Mouse (Mus musculus) CH12.LX (cell line): ENCODE measurements around the gene Upp2. TPM values are rescaled to one million over a fixed set of nuclear protein-coding genes. Genes with fewer than 3 reads are reported as not detected.

ENCODE experiments used
- DNase-seq: peaks from one replicate; pipeline ENCODE4 v3.0.0-alpha.2; 2013; ENCODE audit errors: extremely low read depth
- H3K27ac ChIP-seq: 2 replicates; pipeline ENCODE4 v1.5.1; 2012; ENCODE audit warnings: low read depth, mild to moderate bottlenecking, control low read depth, moderate library complexity; ENCODE audit not compliant: insufficient read depth
- H3K27me3 ChIP-seq: replicated peaks from 2 replicates; pipeline ENCODE3; 2012; ENCODE audit warnings: inconsistent platforms
- H3K36me3 ChIP-seq, 2 experiments: replicated peaks in 1 of 2; 2 replicates each; pipeline versions ENCODE3 to v1.6.1; 2012; ENCODE audit warnings: inconsistent platforms in 1 of 2, low read length in 1 of 2, mild to moderate bottlenecking in 1 of 2, mixed read lengths in 1 of 2, moderate library complexity in 1 of 2; ENCODE audit not compliant: control insufficient read depth in 1 of 2, insufficient read depth in 1 of 2
- H3K4me1 ChIP-seq, 2 experiments: 2 replicates each; pipeline ENCODE4 v1.6.1; 2012; ENCODE audit warnings: inconsistent platforms in 1 of 2, moderate library complexity in 1 of 2; ENCODE audit not compliant: insufficient read depth in 2 of 2, control insufficient read depth in 1 of 2
- H3K4me2 ChIP-seq: 2 replicates; pipeline ENCODE4 v1.6.1; 2012; ENCODE audit warnings: low read depth, mild to moderate bottlenecking, control low read depth; ENCODE audit not compliant: poor library complexity, insufficient read depth, severe bottlenecking
- H3K4me3 ChIP-seq, 3 experiments: fragments of 150-350 bp in 1 of 3; sonication (generic) in 1 of 3; replicated peaks in 1 of 3; 2 replicates each; pipeline versions ENCODE3 to v1.5.1; 2011 to 2012; ENCODE audit warnings: low read depth in 2 of 3, low read length in 2 of 3, mild to moderate bottlenecking in 2 of 3, moderate library complexity in 2 of 3, control low read depth in 1 of 3, improper control_type of control experiment in 1 of 3, inconsistent platforms in 1 of 3, mixed read lengths in 1 of 3; ENCODE audit not compliant: poor library complexity in 1 of 3
- H3K79me2 ChIP-seq: replicated peaks from 2 replicates; pipeline ENCODE4 v1.6.1; 2012; ENCODE audit warnings: mild to moderate bottlenecking, moderate library complexity; ENCODE audit not compliant: control insufficient read depth, poor library complexity, insufficient read depth, severe bottlenecking; ENCODE audit errors: extremely low read depth
- H3K9ac ChIP-seq: 2 replicates; pipeline ENCODE4 v1.6.1; 2012; ENCODE audit warnings: low read depth, mild to moderate bottlenecking, control low read depth, moderate library complexity; ENCODE audit not compliant: insufficient read depth
- H3K9me3 ChIP-seq: replicated peaks from 2 replicates; pipeline ENCODE3; 2012; ENCODE audit warnings: low read length, inconsistent platforms, mixed read lengths
- CHD1 ChIP-seq: IDR thresholded peaks from 2 replicates; pipeline ENCODE4 v1.6.1; 2012; ENCODE audit warnings: low read depth, low read length, improper control_type of control experiment, inconsistent platforms
- CTCF ChIP-seq, 2 experiments: IDR thresholded peaks in 1 of 2; conservative IDR thresholded peaks in 1 of 2; 2 replicates each; pipeline ENCODE4 v1.5.1; 2011 to 2012; ENCODE audit warnings: low read depth in 2 of 2, low read length in 2 of 2, improper control_type of control experiment in 1 of 2, inconsistent platforms in 1 of 2, mild to moderate bottlenecking in 1 of 2, moderate library complexity in 1 of 2
- EP300 ChIP-seq: IDR thresholded peaks from 2 replicates; pipeline ENCODE4 v1.6.1; 2011; ENCODE audit warnings: low read length, improper control_type of control experiment
- ETS1 ChIP-seq: conservative IDR thresholded peaks from 2 replicates; pipeline ENCODE4 v1.6.1; 2012; ENCODE audit warnings: low read depth, mild to moderate bottlenecking, inconsistent platforms, low read length, improper control_type of control experiment, moderate library complexity
- GABPA ChIP-seq: IDR thresholded peaks from 2 replicates; pipeline ENCODE4 v1.6.1; 2012; ENCODE audit warnings: low read depth, low read length, improper control_type of control experiment, inconsistent platforms; ENCODE audit not compliant: insufficient replicate concordance
- JUN ChIP-seq: IDR thresholded peaks from 2 replicates; pipeline ENCODE4 v1.6.1; 2011; ENCODE audit warnings: low read depth, mild to moderate bottlenecking, low read length, improper control_type of control experiment, moderate library complexity; ENCODE audit not compliant: insufficient read depth
- KAT2A ChIP-seq: IDR thresholded peaks from 2 replicates; pipeline ENCODE4 v1.6.1; 2012; ENCODE audit warnings: low read length, improper control_type of control experiment, inconsistent platforms; ENCODE audit not compliant: insufficient replicate concordance
- MAFK ChIP-seq: IDR thresholded peaks from 2 replicates; pipeline ENCODE4 v1.6.1; 2011; ENCODE audit warnings: low read length, improper control_type of control experiment; ENCODE audit not compliant: insufficient replicate concordance
- MYC ChIP-seq: IDR thresholded peaks from 2 replicates; pipeline ENCODE4 v1.6.1; 2011; ENCODE audit warnings: low read depth, mild to moderate bottlenecking, improper control_type of control experiment, low read length
- NELFE ChIP-seq: IDR thresholded peaks from 2 replicates; pipeline ENCODE4 v1.6.1; 2011; ENCODE audit warnings: low read depth, low read length, improper control_type of control experiment
- PAX5 ChIP-seq: IDR thresholded peaks from 2 replicates; pipeline ENCODE4 v1.6.1; 2012; ENCODE audit warnings: low read length, inconsistent platforms, mixed read lengths
- POLR2A ChIP-seq: IDR thresholded peaks from 2 replicates; pipeline ENCODE4 v1.6.1; 2011; ENCODE audit warnings: low read depth, mild to moderate bottlenecking, improper control_type of control experiment, low read length
- POLR2AphosphoS2 ChIP-seq: IDR thresholded peaks from 2 replicates; pipeline ENCODE4 v1.6.1; 2011; ENCODE audit warnings: low read depth, low read length, improper control_type of control experiment
- RAD21 ChIP-seq: IDR thresholded peaks from 2 replicates; pipeline ENCODE4 v1.6.1; 2011; ENCODE audit warnings: low read depth, mild to moderate bottlenecking, low read length, improper control_type of control experiment, moderate library complexity
- SIN3A ChIP-seq: IDR thresholded peaks from 2 replicates; pipeline ENCODE4 v1.6.1; 2012; ENCODE audit warnings: low read length, improper control_type of control experiment, inconsistent platforms
- SMC3 ChIP-seq: IDR thresholded peaks from 2 replicates; pipeline ENCODE4 v1.6.1; 2011; ENCODE audit warnings: low read depth, low read length, improper control_type of control experiment
- TCF12 ChIP-seq: IDR thresholded peaks from 2 replicates; pipeline ENCODE4 v1.6.1; 2014; ENCODE audit warnings: low read depth, mild to moderate bottlenecking, inconsistent platforms, low read length, improper control_type of control experiment
- ZC3H11A ChIP-seq: IDR thresholded peaks from 2 replicates; pipeline ENCODE4 v1.6.1; 2012; ENCODE audit warnings: low read depth, mild to moderate bottlenecking, inconsistent platforms, low read length, improper control_type of control experiment
- ZMIZ1 ChIP-seq: IDR thresholded peaks from 2 replicates; pipeline ENCODE4 v1.6.1; 2012; ENCODE audit warnings: low read depth, mild to moderate bottlenecking, inconsistent platforms, low read length, improper control_type of control experiment
- ZNF384 ChIP-seq: IDR thresholded peaks from 2 replicates; pipeline ENCODE4 v1.6.1; 2012; ENCODE audit warnings: low read depth, low read length, improper control_type of control experiment, inconsistent platforms
- dilution Hi-C: fragments of 300-500 bp; cut with MboI; formaldehyde crosslinking; loops from 2 replicates; pipeline ENCODE4 v1.14.3; 2020; ENCODE audit warnings: low sequenced_read_pairs; ENCODE audit not compliant: extremely low pct_unique_long_range_greater_than_20kb, extremely low pct_ligation_motif_present
- in situ Hi-C: fragments of 300-500 bp; cut with MboI; formaldehyde crosslinking; loops from 3 replicates; pipeline ENCODE4 v1.14.3; 2019; ENCODE audit warnings: low sequenced_read_pairs, low pct_ligation_motif_present, low pct_unique_long_range_greater_than_20kb, mixed read lengths
- polyA plus RNA-seq: library from polyadenylated mRNA; unstranded; fragments of >175 nt; gene quantifications from 2 replicates; pipeline ENCODE4 v1.2.1, GENCODE M21; 2012; ENCODE audit warnings: low read depth; ENCODE audit not compliant: insufficient read length
- total RNA-seq, 2 experiments: library from RNA; depleted of rRNA; stranded (reverse); fragments of 300-350 nt in 1 of 2; fragments of >200 nt in 1 of 2; gene quantifications; 2 replicates each; pipeline ENCODE4 v1.2.3; 2012 to 2014

Upp2 gene
- total and polyA plus RNA-seq, 3 experiments = not detected

GRCm38 (mm10) chr2:58707676-58708075 is 140.6 kb downstream of the Upp2 start:
- TF ChIP-seq SIN3A = no peak
- no peak for TF ChIP-seq ZC3H11A
- TF ChIP-seq POLR2AphosphoS2 = no peak
- TF ChIP-seq TCF12 = no peak
- TF ChIP-seq POLR2A = no peak
- TF ChIP-seq ETS1 = no peak
- no peak for TF ChIP-seq ZMIZ1
- no peak for TF ChIP-seq CHD1
- TF ChIP-seq CTCF (conservative IDR thresholded peaks at IDR 0.05 in 1 of 2, IDR thresholded peaks at IDR 0.05 in 1 of 2; ENCODE audit: low read depth in 2 of 2, low read length in 2 of 2) = no peak
- TF ChIP-seq JUN = no peak
- no peak for TF ChIP-seq RAD21
- TF ChIP-seq, all 38 proteins: peak for 0
- Histone ChIP-seq H3K79me2 (no peaks in the 10 kb centered on the region), H3K4me1 (no peaks in the 10 kb centered on the region), H3K36me3 (no peaks in the 10 kb centered on the region), H3K9ac (no peak overlapping the region), H3K9me3 (peaks cover 71% of the 10 kb centered on the region), H3K27me3 (no peaks in the 10 kb centered on the region), H3K27ac (no peak overlapping the region), H3K4me2 (no peak overlapping the region), H3K4me3 (no peak overlapping the region)
- no peak for DNase-seq
- in situ Hi-C loops = no loop called here
- dilution Hi-C loops = no loop called here

- Histone ChIP-seq H3K9me3 (peaks cover 67% of the 10 kb centered on the region), H3K4me1 (no peaks in the 10 kb centered on the region), H3K27ac (no peak overlapping the region), H3K79me2 (no peaks in the 10 kb centered on the region), H3K36me3 (no peaks in the 10 kb centered on the region), H3K4me3 (no peak overlapping the region), H3K27me3 (no peaks in the 10 kb centered on the region), H3K4me2 (no peak overlapping the region), H3K9ac (no peak overlapping the region)
- no peak for DNase-seq
- no peak for TF ChIP-seq POLR2AphosphoS2
- TF ChIP-seq TCF12 = no peak
- no peak for TF ChIP-seq MAFK
- TF ChIP-seq NELFE = no peak
- TF ChIP-seq PAX5 = no peak
- TF ChIP-seq RAD21 = no peak
- no peak for TF ChIP-seq CHD1
- TF ChIP-seq GABPA = no peak
- no peak for TF ChIP-seq KAT2A
- TF ChIP-seq SMC3 = no peak
- no peak for TF ChIP-seq ETS1
- no peak for TF ChIP-seq EP300
- no peak for TF ChIP-seq ZNF384
- no peak for TF ChIP-seq JUN
- no peak for TF ChIP-seq MYC
- dilution Hi-C loops = no loop called here
- in situ Hi-C loops = no loop called here
These were observed 143.1 kb downstream of the Upp2 start for GRCm38 (mm10) chr2:58710234-58710633.
